Mouse (Mus musculus): ENCODE results near the gene Dapp1.

- no peak for TF ChIP-seq EP300 (IDR thresholded peaks at IDR 0.05; ENCODE audit: low read depth)
- TF ChIP-seq CTCF (IDR thresholded peaks at IDR 0.05; ENCODE audit: low read depth), result no peak
Measured at GRCm38 (mm10) chr3:138027575-138028362, 46.4 kb upstream of the Dapp1 start.

Measured in liver, postnatal 0 days (tissue).